Mouse (Mus musculus): ENCODE results near the gene Stxbp2.

GRCm38 (mm10) chr8:3652845-3653244 lies 22.1 kb downstream of the Stxbp2 start:
- no peak for TF ChIP-seq EP300 (IDR thresholded peaks at IDR 0.05; ENCODE audit: low read depth)
- TF ChIP-seq CTCF (IDR thresholded peaks at IDR 0.05; ENCODE audit: low read depth) = no peak

Data from liver, embryonic 14.5 days (tissue).